Comparison of ENCODE assay signal across 8 mouse cellular contexts in the genomic region with DNA sequence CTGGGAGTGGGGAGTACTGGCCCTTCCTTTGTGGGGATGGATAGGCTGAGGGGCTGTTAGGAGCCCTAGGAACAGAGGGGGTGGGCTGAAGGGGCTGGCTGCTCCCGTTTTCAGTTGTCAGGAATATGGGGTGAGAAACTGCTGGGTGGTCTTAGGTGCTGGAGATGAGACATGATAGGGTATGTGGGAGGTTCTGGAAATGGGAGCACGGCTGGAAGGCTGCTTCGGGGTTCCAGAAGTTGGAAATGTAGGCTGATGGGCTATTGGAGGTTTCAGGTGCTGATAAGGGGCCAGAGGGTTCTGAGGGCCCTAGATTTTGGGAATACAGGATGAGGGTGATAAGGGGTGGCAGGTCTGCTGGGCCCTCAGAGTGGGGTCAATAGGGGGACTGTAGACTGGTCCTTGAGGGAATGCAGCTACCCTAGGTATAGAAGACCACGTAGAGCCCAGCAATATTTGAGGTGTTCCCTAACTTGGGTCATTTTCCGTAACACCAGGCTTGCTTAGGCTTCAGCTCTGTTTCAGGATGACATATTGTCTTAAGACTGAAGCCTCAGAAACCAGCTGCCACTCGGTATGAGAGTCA. TPM values are rescaled to one million over a fixed set of nuclear protein-coding genes. Genes with fewer than 3 reads are reported as not detected.
DNase-seq lines count a peak whose midpoint lies in the region; ATAC-seq and TF ChIP-seq lines count a peak whose summit lies in the region.

No protein-coding gene starts in this region.

- H3K4me3 ChIP-seq in lung, embryonic 14.5 days (ENCODE audit: low read depth, low read length), result peak overlapping the region; percentile 49
- H3K4me3 ChIP-seq in limb, embryonic 11.5 days (ENCODE audit: low read depth, low read length), result peak overlapping the region; percentile 16; the same call in 1 of the 2 replicates
- no peak overlapping the region for H3K4me3 ChIP-seq in neural tube, embryonic 12.5 days

- no peak for DNase-seq in lung, embryonic 14.5 days
- no peak for DNase-seq in lung, postnatal 14 days
- no peak for DNase-seq in limb, embryonic 11.5 days (ENCODE audit: low spot score)
- DNase-seq in left cerebral cortex, adult 8-10 months (ENCODE audit: low spot score in 2 of 2), result no peak
- DNase-seq in adrenal gland, postnatal 10 days, result no peak

- no peak overlapping the region for H3K9ac ChIP-seq in lung, embryonic 14.5 days
- no peak overlapping the region for H3K9ac ChIP-seq in limb, embryonic 11.5 days (ENCODE audit: low read length)
- no peak overlapping the region for H3K9ac ChIP-seq in neural tube, embryonic 12.5 days

- H3K27ac ChIP-seq in lung, embryonic 14.5 days (ENCODE audit: low read depth), result peak overlapping the region; percentile 52; the same call in 1 of the 2 replicates
- no peak overlapping the region for H3K27ac ChIP-seq in limb, embryonic 11.5 days (replicated peaks; ENCODE audit: low read depth, low read length)
- no peak overlapping the region for H3K27ac ChIP-seq in neural tube, embryonic 12.5 days

- WGBS in lung, embryonic 14.5 days, result 61% methylated on average over 6 of the region's 6 CpGs
- 70% methylated on average over 6 of the region's 6 CpGs for WGBS in limb, embryonic 11.5 days
- WGBS in neural tube, embryonic 12.5 days, result 81% methylated on average over 6 of the region's 6 CpGs

- H3K4me2 ChIP-seq in lung, embryonic 14.5 days, result peak overlapping the region; percentile 96
- peak overlapping the region; percentile 34 for H3K4me2 ChIP-seq in limb, embryonic 11.5 days (ENCODE audit: low read depth, severe bottlenecking)
- H3K4me2 ChIP-seq in neural tube, embryonic 12.5 days (replicated peaks), result peak overlapping the region; percentile 45

- no peaks in the 10 kb centered on the region for H3K9me3 ChIP-seq in lung, embryonic 14.5 days (ENCODE audit: low read depth, low read length)
- H3K9me3 ChIP-seq in limb, embryonic 11.5 days (ENCODE audit: control insufficient read depth, low read length), result no peaks in the 10 kb centered on the region
- H3K9me3 ChIP-seq in neural tube, embryonic 12.5 days, result no peaks in the 10 kb centered on the region

- TF ChIP-seq CTCF in lung, embryonic 14.5 days (IDR thresholded peaks at IDR 0.05; ENCODE audit: low read depth), result no peak

- H3K4me1 ChIP-seq in lung, embryonic 14.5 days (ENCODE audit: insufficient read depth), result 0 out of 2 replicates have a peak, but pooled peaks cover 6% of the 10 kb centered on the region
- H3K4me1 ChIP-seq in limb, embryonic 11.5 days (ENCODE audit: control insufficient read depth, insufficient read depth, low read length), result no peaks in the 10 kb centered on the region
- peaks cover 10% of the 10 kb centered on the region for H3K4me1 ChIP-seq in neural tube, embryonic 12.5 days

- H3K36me3 ChIP-seq in lung, embryonic 14.5 days (ENCODE audit: insufficient read depth), result no peaks in the 10 kb centered on the region
- no peaks in the 10 kb centered on the region for H3K36me3 ChIP-seq in limb, embryonic 11.5 days (ENCODE audit: control insufficient read depth, insufficient read depth, low read length)
- H3K36me3 ChIP-seq in neural tube, embryonic 12.5 days, result no peaks in the 10 kb centered on the region

- 0 out of 2 replicates have a peak, but pooled peaks have one; percentile 29 for ATAC-seq in lung, embryonic 14.5 days (ENCODE audit: insufficient read depth)
- peak; percentile 13 for ATAC-seq in erythroid progenitor cell, adult 5-6 weeks (replicated peaks; ENCODE audit: low FRiP score, poor library complexity, severe bottlenecking)
- no peak for ATAC-seq in limb, embryonic 11.5 days (ENCODE audit: insufficient number of reproducible peaks, low FRiP score, low TSS enrichment, low read depth)
- ATAC-seq in neural tube, embryonic 12.5 days (ENCODE audit: low FRiP score, low read depth), result peak; percentile 29
- ATAC-seq in frontal cortex, adult (ENCODE audit: low TSS enrichment), result no peak

- no peaks in the 10 kb centered on the region for H3K27me3 ChIP-seq in lung, embryonic 14.5 days (ENCODE audit: insufficient read depth, low read length)
- H3K27me3 ChIP-seq in limb, embryonic 11.5 days (ENCODE audit: control insufficient read depth, insufficient read depth, low read length), result no peaks in the 10 kb centered on the region
- H3K27me3 ChIP-seq in neural tube, embryonic 12.5 days (replicated peaks), result 0 out of 2 replicates have a peak, but pooled peaks cover 6% of the 10 kb centered on the region

RNA-seq across cellular contexts. Expression of a gene that starts 0.5 kb away (rescaled TPM):
- 1.0 and 1.4 TPM in 2 replicates for polyA plus RNA-seq in lung, embryonic 14.5 days (2014; fragmentation: Nextera tagmentation; extraction: Ambion mirVana)
- total RNA-seq in erythroid progenitor cell, adult 5-6 weeks (2015; ENCODE audit: low replicate concordance), result not detected in 2 replicates
- 1.3 TPM in 1 of 2 replicates, not detected in the other for total RNA-seq in erythroid progenitor cell, adult 5-6 weeks (2017; ENCODE audit: low replicate concordance)
- polyA plus RNA-seq in limb, embryonic 11.5 days (2014; fragmentation: Nextera tagmentation; extraction: Ambion mirVana), result 1.0 and 1.8 TPM in 2 replicates
- 0.22 and 0.56 TPM in 2 replicates for polyA plus RNA-seq in neural tube, embryonic 12.5 days (2016; fragmentation: Nextera tagmentation; extraction: Ambion mirVana)
- under 1 TPM in 1 of 4 experiments, not detected in 3; 0.98 TPM for total RNA-seq in left cerebral cortex, adult 8-10 months (2022)
- under 1 TPM in 1 of 2 experiments, not detected in 1; 0.30 TPM for total RNA-seq in adrenal gland, postnatal 10 days (2021)

RNA-seq across cellular contexts. Expression of a gene that starts 0.7 kb away (rescaled TPM):
- 2.7 and 3.5 TPM in 2 replicates for polyA plus RNA-seq in lung, embryonic 14.5 days (2014; fragmentation: Nextera tagmentation; extraction: Ambion mirVana)
- total RNA-seq in erythroid progenitor cell, adult 5-6 weeks (2015; ENCODE audit: low replicate concordance), result 0.84 and 1.1 TPM in 2 replicates
- 4.0 and 4.6 TPM in 2 replicates for total RNA-seq in erythroid progenitor cell, adult 5-6 weeks (2017; ENCODE audit: low replicate concordance)
- 3.6 and 4.3 TPM in 2 replicates for polyA plus RNA-seq in limb, embryonic 11.5 days (2014; fragmentation: Nextera tagmentation; extraction: Ambion mirVana)
- 3.9 and 4.4 TPM in 2 replicates for polyA plus RNA-seq in neural tube, embryonic 12.5 days (2016; fragmentation: Nextera tagmentation; extraction: Ambion mirVana)
- 10 to 100 TPM; 18.7 to 24.9 (median 22.7) TPM for total RNA-seq in left cerebral cortex, adult 8-10 months (2022)
- total RNA-seq in adrenal gland, postnatal 10 days (2021), result 10 to 100 TPM; 85.8 to 88.1 TPM

RNA-seq across cellular contexts. Expression of a gene that starts 17.8 kb away (rescaled TPM):
- polyA plus RNA-seq in lung, embryonic 14.5 days (2014; fragmentation: Nextera tagmentation; extraction: Ambion mirVana), result 0.41 and 0.43 TPM in 2 replicates
- not detected in 2 replicates for total RNA-seq in erythroid progenitor cell, adult 5-6 weeks (2015; ENCODE audit: low replicate concordance)
- total RNA-seq in erythroid progenitor cell, adult 5-6 weeks (2017; ENCODE audit: low replicate concordance), result not detected in 2 replicates
- 0.07 TPM in 1 of 2 replicates, not detected in the other for polyA plus RNA-seq in limb, embryonic 11.5 days (2014; fragmentation: Nextera tagmentation; extraction: Ambion mirVana)
- polyA plus RNA-seq in neural tube, embryonic 12.5 days (2016; fragmentation: Nextera tagmentation; extraction: Ambion mirVana), result 1.3 and 1.5 TPM in 2 replicates
- 10 to 100 TPM; 11.1 to 12.9 (median 11.8) TPM for total RNA-seq in left cerebral cortex, adult 8-10 months (2022)
- 1 to 10 TPM in 1 of 2 experiments, under 1 TPM in 1; 0.72 to 1.2 TPM for total RNA-seq in adrenal gland, postnatal 10 days (2021)

RNA-seq across cellular contexts. Expression of a gene that starts 23.5 kb away (rescaled TPM):
- 107 and 108 TPM in 2 replicates for polyA plus RNA-seq in lung, embryonic 14.5 days (2014; fragmentation: Nextera tagmentation; extraction: Ambion mirVana)
- total RNA-seq in erythroid progenitor cell, adult 5-6 weeks (2015; ENCODE audit: low replicate concordance), result 55.9 and 91.4 TPM in 2 replicates
- total RNA-seq in erythroid progenitor cell, adult 5-6 weeks (2017; ENCODE audit: low replicate concordance), result 31.2 and 39.1 TPM in 2 replicates
- polyA plus RNA-seq in limb, embryonic 11.5 days (2014; fragmentation: Nextera tagmentation; extraction: Ambion mirVana), result 72.7 and 97.1 TPM in 2 replicates
- 41.8 and 54.4 TPM in 2 replicates for polyA plus RNA-seq in neural tube, embryonic 12.5 days (2016; fragmentation: Nextera tagmentation; extraction: Ambion mirVana)
- total RNA-seq in left cerebral cortex, adult 8-10 months (2022), result 10 to 100 TPM; 67.2 to 79.8 (median 74.9) TPM
- 100 to 1,000 TPM; 126 to 132 TPM for total RNA-seq in adrenal gland, postnatal 10 days (2021)

RNA-seq across cellular contexts. Expression of a gene that starts 25.2 kb away (rescaled TPM):
- 164 and 174 TPM in 2 replicates for polyA plus RNA-seq in lung, embryonic 14.5 days (2014; fragmentation: Nextera tagmentation; extraction: Ambion mirVana)
- total RNA-seq in erythroid progenitor cell, adult 5-6 weeks (2015; ENCODE audit: low replicate concordance), result 75.5 and 85.4 TPM in 2 replicates
- total RNA-seq in erythroid progenitor cell, adult 5-6 weeks (2017; ENCODE audit: low replicate concordance), result 19.1 and 41.8 TPM in 2 replicates
- 30.3 and 35.9 TPM in 2 replicates for polyA plus RNA-seq in limb, embryonic 11.5 days (2014; fragmentation: Nextera tagmentation; extraction: Ambion mirVana)
- polyA plus RNA-seq in neural tube, embryonic 12.5 days (2016; fragmentation: Nextera tagmentation; extraction: Ambion mirVana), result 32.8 and 33.2 TPM in 2 replicates
- total RNA-seq in left cerebral cortex, adult 8-10 months (2022), result 1 to 10 TPM; 4.3 to 7.4 (median 6.3) TPM
- 100 to 1,000 TPM; 156 to 158 TPM for total RNA-seq in adrenal gland, postnatal 10 days (2021)

Comparison
In these comparisons a context has a peak if more than half of its experiments do, and no peak if none do; other contexts are left out.
1. ATAC-seq: peak in lung, embryonic 14.5 days (single experiment), erythroid progenitor cell, adult 5-6 weeks (single experiment) and neural tube, embryonic 12.5 days (single experiment); none in limb, embryonic 11.5 days (single experiment) and frontal cortex, adult (single experiment).
2. H3K4me2 ChIP-seq: peak in every context shown above with its lines; median percentile 96 in lung, embryonic 14.5 days; 45 in neural tube, embryonic 12.5 days; 34 in limb, embryonic 11.5 days.
3. RNA of a gene that starts 17.8 kb away (total RNA-seq): 11.1 to 12.9 TPM in left cerebral cortex, adult 8-10 months; 0.72 to 1.2 TPM in adrenal gland, postnatal 10 days and not detected in erythroid progenitor cell, adult 5-6 weeks; every median in the first group is over 4 times any median in the second.